Mouse (Mus musculus) spleen, adult 2 months (tissue): ENCODE measurements around the gene Kbtbd2. TPM values are rescaled to one million over a fixed set of nuclear protein-coding genes. Genes with fewer than 3 reads are reported as not detected.

Experiments used
- DNase-seq, 2 experiments: peaks; one replicate each; pipeline versions ENCODE4 v3.0.0 to v3.0.0-alpha.2; 2012 to 2021; ENCODE audit warnings: low spot score in 2 of 2, low read depth in 1 of 2
- H3K27ac ChIP-seq: fragments of 200-500 bp; 2 replicates; pipeline ENCODE4 v1.5.1; 2012; ENCODE audit warnings: low read length, inconsistent platforms; ENCODE audit not compliant: insufficient read depth
- H3K27me3 ChIP-seq: fragments of 200-500 bp; 2 replicates; pipeline ENCODE4 v1.6.1; 2012; ENCODE audit warnings: mild to moderate bottlenecking, moderate library complexity, low read length, inconsistent platforms; ENCODE audit not compliant: control insufficient read depth, insufficient read depth
- H3K36me3 ChIP-seq: fragments of 200-500 bp; 2 replicates; pipeline ENCODE4 v1.6.1; 2012; ENCODE audit warnings: mild to moderate bottlenecking, low read length, inconsistent platforms; ENCODE audit not compliant: control insufficient read depth, insufficient read depth
- H3K4me1 ChIP-seq: fragments of 200-500 bp; 2 replicates; pipeline ENCODE4 v1.6.1; 2011; ENCODE audit warnings: inconsistent platforms; ENCODE audit not compliant: control insufficient read depth, insufficient read depth, insufficient read length
- H3K4me3 ChIP-seq: fragments of 200-500 bp; 2 replicates; pipeline ENCODE4 v1.5.1; 2011; ENCODE audit warnings: mild to moderate bottlenecking, inconsistent platforms; ENCODE audit not compliant: insufficient read depth, insufficient read length; ENCODE audit errors: extremely low read depth
- CTCF ChIP-seq: fragments of 200-500 bp; IDR thresholded peaks from 2 replicates; pipeline ENCODE4 v1.5.1; 2011; ENCODE audit warnings: mild to moderate bottlenecking, inconsistent platforms; ENCODE audit not compliant: insufficient read depth, insufficient read length, insufficient replicate concordance; ENCODE audit errors: extremely low read depth
- POLR2A ChIP-seq: fragments of 200-500 bp; IDR thresholded peaks from 2 replicates; pipeline ENCODE4 v1.6.1; 2011; ENCODE audit warnings: low read depth, low read length, inconsistent platforms
- WGBS: fragments of 180-500 bp; shearing (Covaris S2); methylation state at CpG from one replicate; pipeline ENCODE4 v1.1.7; 2018; 5-methylcytosine and 5-hydroxymethylcytosine counted together
- polyA plus RNA-seq: library from polyadenylated mRNA; depleted of rRNA; stranded (reverse); fragments of >200 nt; gene quantifications from 2 replicates; pipeline ENCODE4 v1.2.3, GENCODE M21; 2012

The Kbtbd2 gene
- polyA plus RNA-seq, 1 experiment: 7.2 TPM

DNA sequence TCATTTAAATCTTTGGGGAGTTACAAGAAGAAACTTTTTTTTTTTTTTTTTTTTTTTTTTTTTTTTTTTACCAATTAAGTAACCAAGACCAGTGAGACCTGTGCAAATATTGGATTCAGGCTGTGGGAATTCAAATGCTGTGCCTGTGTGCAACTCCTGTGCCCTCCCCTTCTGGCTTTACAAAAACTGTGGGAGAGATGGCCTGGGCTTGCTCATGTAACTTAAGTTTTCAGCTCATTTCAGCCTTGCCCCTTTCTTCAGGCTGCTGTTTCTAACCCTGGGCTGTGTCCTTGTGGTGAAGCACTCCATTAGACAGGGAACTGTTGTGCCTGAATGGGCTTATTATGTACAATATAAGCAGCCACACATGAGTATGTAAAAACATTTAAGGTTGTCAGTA, 35.2 kb upstream of the Kbtbd2 start:
- no peaks in the 10 kb centered on the region for H3K36me3 ChIP-seq
- no peak for DNase-seq
- no peak overlapping the region for H3K4me3 ChIP-seq

DNA sequence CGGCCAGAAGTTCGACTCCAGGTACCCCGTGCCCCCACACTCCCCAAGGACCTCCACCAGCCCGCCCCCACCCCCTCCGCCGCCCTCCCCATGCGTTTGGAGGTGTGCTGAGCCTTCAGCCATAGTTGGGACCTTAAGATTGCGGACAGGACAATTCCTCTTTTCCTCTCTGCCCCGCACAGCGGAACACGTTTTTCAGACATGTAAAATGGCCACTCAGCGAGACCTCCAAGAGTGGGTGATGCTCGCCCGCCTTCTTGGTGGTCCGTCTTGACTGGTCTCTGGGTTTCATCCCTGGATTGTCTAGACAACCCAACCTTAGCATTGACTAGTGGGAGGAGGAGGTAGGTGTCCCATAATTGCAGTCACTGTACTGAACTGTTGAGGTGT, 34.8 kb upstream of the Kbtbd2 start:
- Histone ChIP-seq H3K27me3 (peaks cover 8% of the 10 kb centered on the region), H3K36me3 (no peaks in the 10 kb centered on the region), H3K4me3 (peak overlapping the region; percentile 51; the same call in 1 of the 2 replicates), H3K4me1 (peaks cover 2% of the 10 kb centered on the region; the same call in 1 of the 2 replicates), H3K27ac (no peak overlapping the region)
- no peak for TF ChIP-seq POLR2A
- no peak for TF ChIP-seq CTCF
- WGBS: 11% methylated on average over 15 of the region's 15 CpGs
- no peak for DNase-seq

More for the DNA sequence above, 35.2 kb upstream of the Kbtbd2 start:
- TF ChIP-seq POLR2A (no peak), CTCF (no peak)
- no peak overlapping the region for H3K27ac ChIP-seq
- H3K27me3 ChIP-seq: peaks cover 8% of the 10 kb centered on the region
- H3K4me1 ChIP-seq: peaks cover 2% of the 10 kb centered on the region; the same call in 1 of the 2 replicates

DNA sequence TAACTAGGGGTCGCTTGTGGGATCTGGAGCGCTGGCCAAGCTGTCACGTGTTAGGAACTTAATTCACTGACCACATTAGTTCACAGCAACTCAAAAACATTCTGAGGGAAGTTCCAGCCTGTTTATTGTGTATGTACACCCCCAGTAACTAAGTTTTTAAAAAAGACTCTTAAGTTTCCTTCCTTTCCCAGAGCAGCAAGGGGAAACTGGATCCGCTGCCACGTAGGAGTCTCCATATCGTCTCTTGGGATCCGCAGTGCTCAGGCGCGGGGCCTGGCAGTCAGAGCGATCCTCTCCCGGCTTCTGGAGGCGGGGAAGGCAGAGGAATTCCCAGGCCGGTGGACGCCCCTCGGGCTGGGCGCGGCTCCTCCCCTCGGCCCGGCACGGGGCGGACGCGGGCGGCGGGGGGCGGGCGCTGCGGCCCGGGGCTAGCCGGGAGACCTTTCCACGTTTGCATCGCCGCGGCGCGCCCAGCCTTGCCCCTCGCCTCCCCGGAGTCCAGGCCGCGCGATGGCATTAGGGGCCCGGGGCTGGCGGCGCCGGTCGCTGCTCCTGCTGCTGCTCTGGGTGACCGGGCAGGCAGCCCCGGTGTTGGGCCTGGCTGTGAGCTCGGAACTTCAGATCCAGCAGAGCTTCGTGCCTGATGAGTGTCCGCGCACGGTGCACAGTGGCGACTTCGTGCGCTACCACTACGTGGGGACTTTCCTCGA, 34.2 kb upstream of the Kbtbd2 start, which contains the start of gene Fkbp9:
Fkbp9 (plus strand) TSS at position 363 of the 710 bp plus-strand sequence.
- H3K36me3 ChIP-seq: no peaks in the 10 kb centered on the region
- H3K27ac ChIP-seq: no peak within 1 kb of the TSS
- H3K27me3 ChIP-seq: peaks cover 8% of the 10 kb centered on the region
- H3K4me1 ChIP-seq: peaks cover 2% of the 10 kb centered on the region; the same call in 1 of the 2 replicates
- WGBS: 3% methylated on average over 58 of the region's 58 CpGs
- TF ChIP-seq POLR2A: no peak
- no peak for TF ChIP-seq CTCF
- DNase-seq: peak in 1 of 2 experiments; percentile 3
- H3K4me3 ChIP-seq: peak within 1 kb of the TSS; percentile 51

DNA sequence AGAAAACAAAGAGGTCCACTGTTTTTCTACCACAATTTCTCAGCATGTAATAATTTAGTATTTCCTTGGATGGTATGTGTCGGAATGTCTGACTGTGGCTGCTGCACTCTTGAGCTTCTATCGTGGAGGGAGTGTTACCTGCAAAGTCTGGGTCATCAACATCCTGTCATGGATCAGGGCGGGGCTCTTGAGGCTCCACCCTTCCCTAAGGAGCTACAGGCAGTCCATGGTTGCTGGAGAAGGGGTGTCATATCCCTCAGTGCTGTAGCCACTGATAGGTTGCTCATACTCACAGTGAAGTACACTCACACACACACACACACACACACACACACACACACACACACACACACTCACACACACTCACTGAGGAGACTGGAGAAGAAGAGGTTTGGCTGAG, 28.0 kb upstream of the Kbtbd2 start:
- DNase-seq: no peak
- no peaks in the 10 kb centered on the region for H3K27me3 ChIP-seq
- no peak for TF ChIP-seq CTCF
- no peak for TF ChIP-seq POLR2A
- H3K4me3 ChIP-seq: no peak overlapping the region
- no peaks in the 10 kb centered on the region for H3K36me3 ChIP-seq
- H3K27ac ChIP-seq: no peak overlapping the region
- WGBS: 71% methylated on average over 3 of the region's 3 CpGs
- H3K4me1 ChIP-seq: no peaks in the 10 kb centered on the region

DNA sequence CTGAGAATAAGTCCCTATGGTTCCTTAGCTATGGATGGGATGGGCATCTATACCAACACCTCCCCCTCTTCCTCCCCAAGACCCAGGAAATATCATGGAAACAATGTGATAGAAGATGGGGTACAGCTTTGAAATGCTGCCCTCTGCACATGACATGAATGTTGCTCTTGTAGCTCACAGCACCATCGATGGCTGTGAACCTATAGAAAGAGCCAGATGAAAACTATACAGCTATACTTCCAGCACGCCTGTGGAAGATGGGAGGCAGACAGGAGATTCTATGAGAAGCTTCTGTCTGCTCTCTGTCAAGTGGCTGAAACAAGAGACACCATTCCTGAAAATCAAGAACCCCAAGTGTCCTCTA, 21.5 kb upstream of the Kbtbd2 start:
- 83% methylated on average over 2 of the region's 2 CpGs for WGBS
- Histone ChIP-seq H3K4me3 (no peak overlapping the region), H3K36me3 (no peaks in the 10 kb centered on the region), H3K27me3 (no peaks in the 10 kb centered on the region), H3K4me1 (no peaks in the 10 kb centered on the region), H3K27ac (no peak overlapping the region)
- no peak for TF ChIP-seq POLR2A
- no peak for TF ChIP-seq CTCF
- no peak for DNase-seq

DNA sequence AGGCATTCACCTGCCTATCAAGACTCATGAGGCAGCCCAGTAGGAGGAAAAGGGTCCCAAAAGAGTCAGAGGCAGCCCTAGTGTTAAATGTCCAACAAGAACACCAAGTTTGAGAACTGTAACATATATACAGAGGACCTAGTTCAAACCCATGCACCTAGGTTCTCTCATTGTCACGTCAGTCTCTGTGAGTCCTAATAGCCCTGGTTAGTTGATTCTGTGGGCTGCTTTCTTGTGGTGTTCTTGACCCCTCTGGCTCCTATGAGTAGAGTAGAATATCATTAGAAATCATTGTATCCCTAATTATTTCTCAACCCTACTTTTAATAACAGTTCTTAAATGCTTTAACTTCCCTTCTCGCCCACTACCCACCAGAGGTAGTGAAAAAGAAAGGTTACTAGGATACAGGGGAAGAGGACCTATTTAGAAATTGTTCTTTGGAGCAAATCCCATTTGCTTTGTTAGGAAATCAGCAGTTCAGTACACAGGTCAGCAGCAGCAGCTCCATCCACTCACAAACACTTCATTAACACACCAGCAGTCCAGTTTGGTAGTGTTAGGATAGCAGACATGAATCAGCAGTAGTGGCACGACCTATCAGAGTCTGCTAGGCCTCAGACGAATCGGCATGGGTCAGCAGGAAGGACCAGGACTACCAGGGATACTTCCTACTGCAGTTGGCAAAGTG, 21.0 kb upstream of the Kbtbd2 start:
- no peak overlapping the region for H3K4me3 ChIP-seq
- H3K27ac ChIP-seq: no peak overlapping the region
- no peak for TF ChIP-seq CTCF
- no peak for DNase-seq
- WGBS: 81% methylated on average over 5 of the region's 5 CpGs
- no peaks in the 10 kb centered on the region for H3K4me1 ChIP-seq
- H3K27me3 ChIP-seq: no peaks in the 10 kb centered on the region
- no peaks in the 10 kb centered on the region for H3K36me3 ChIP-seq

DNA sequence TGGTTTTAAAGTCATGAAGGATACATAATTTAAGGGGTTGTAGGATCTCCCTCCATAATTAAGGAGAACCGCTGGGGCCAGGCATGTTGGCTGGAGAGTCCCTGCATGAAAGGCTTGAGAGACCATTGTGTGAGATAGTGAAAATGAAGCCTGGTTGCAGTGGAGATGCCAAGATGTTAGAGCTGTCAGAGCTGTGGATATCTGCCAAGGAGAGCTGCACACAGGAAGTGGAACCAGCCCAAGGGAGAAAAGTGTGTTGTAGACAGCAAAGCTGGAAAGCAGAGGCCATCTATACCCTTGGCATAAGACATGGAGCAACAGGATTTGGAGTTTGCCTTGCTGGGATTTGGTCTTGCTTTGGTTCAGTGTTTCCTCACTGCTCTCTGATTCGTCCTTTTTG, 15.7 kb upstream of the Kbtbd2 start:
- H3K27ac ChIP-seq: no peak overlapping the region
- no peak for DNase-seq
- TF ChIP-seq POLR2A (no peak), CTCF (no peak)
- no peaks in the 10 kb centered on the region for H3K4me1 ChIP-seq
- no peaks in the 10 kb centered on the region for H3K27me3 ChIP-seq
- WGBS: 69% methylated on average over 2 of the region's 2 CpGs
- H3K36me3 ChIP-seq: no peaks in the 10 kb centered on the region
- H3K4me3 ChIP-seq: no peak overlapping the region
